Mouse (Mus musculus): ENCODE measurements around the gene Ift20.

- TF ChIP-seq POLR2A (IDR thresholded peaks at IDR 0.05; ENCODE audit: borderline replicate concordance, extremely low read depth, insufficient read depth, insufficient read length, poor library complexity, severe bottlenecking): no peak
- no peak for TF ChIP-seq CTCF (IDR thresholded peaks at IDR 0.05; ENCODE audit: borderline replicate concordance, extremely low read depth, insufficient read depth, insufficient read length)
Measured at GRCm38 (mm10) chr11:78499543-78499942, 36.6 kb upstream of the Ift20 start.

Data from brain, embryonic 14.5 days (tissue).